Mouse (Mus musculus) liver, embryonic 11.5 days (tissue): Measurements from ENCODE around the gene Epha4. TPM values are rescaled to one million over a fixed set of nuclear protein-coding genes. Genes with fewer than 3 reads are reported as not detected.

Experiments used
- ATAC-seq: fragments of 200-750 bp; cut with Nextera tagmentation; replicated peaks from 2 replicates; pipeline ENCODE4 v1.8.0; 2017; ENCODE audit warnings: moderate number of reproducible peaks, mild to moderate bottlenecking, moderate TSS enrichment, moderate library complexity; ENCODE audit not compliant: low FRiP score
- DNase-seq: peaks from one replicate; pipeline ENCODE4 v3.0.0-alpha.2; 2017; ENCODE audit warnings: low spot score
- H3K27ac ChIP-seq: fragments of 300-500 bp; sonication (generic); 2 replicates; pipeline ENCODE4 v1.5.1; 2014; ENCODE audit warnings: mild to moderate bottlenecking, low read depth, low read length, control low read depth
- H3K27me3 ChIP-seq: fragments of 300-500 bp; sonication (generic); replicated peaks from 2 replicates; pipeline ENCODE4 v1.6.1; 2014; ENCODE audit warnings: low read length, mixed read lengths; ENCODE audit not compliant: control insufficient read depth, insufficient read depth
- H3K36me3 ChIP-seq: fragments of 300-500 bp; sonication (generic); 2 replicates; pipeline ENCODE4 v1.6.1; 2014; ENCODE audit warnings: mild to moderate bottlenecking, low read length, moderate library complexity, mixed read lengths; ENCODE audit not compliant: control insufficient read depth, insufficient read depth
- H3K4me1 ChIP-seq: fragments of 300-500 bp; sonication (generic); replicated peaks from 2 replicates; pipeline ENCODE4 v1.6.1; 2014; ENCODE audit warnings: low read length, mixed read lengths; ENCODE audit not compliant: control insufficient read depth, insufficient read depth
- H3K4me2 ChIP-seq: fragments of 300-500 bp; sonication (generic); 2 replicates; pipeline ENCODE4 v1.6.1; 2014; ENCODE audit warnings: mild to moderate bottlenecking, control low read depth, moderate library complexity
- H3K4me3 ChIP-seq: fragments of 300-500 bp; sonication (generic); 2 replicates; pipeline ENCODE4 v1.5.1; 2014; ENCODE audit warnings: low read depth, low read length, control low read depth
- H3K9ac ChIP-seq: fragments of 300-500 bp; sonication (generic); 2 replicates; pipeline ENCODE4 v1.6.1; 2014; ENCODE audit warnings: low read depth, low read length, control low read depth
- H3K9me3 ChIP-seq: fragments of 300-500 bp; sonication (generic); 2 replicates; pipeline ENCODE4 v1.6.1; 2016; ENCODE audit warnings: low read length, inconsistent platforms, mixed read lengths; ENCODE audit not compliant: control insufficient read depth
- WGBS: fragments of 180-500 bp; shearing (Covaris S2); extraction: QIAGEN DNeasy Blood & Tissue Kit; methylation state at CpG from one replicate; pipeline ENCODE4 v1.1.7; 2014; 5-methylcytosine and 5-hydroxymethylcytosine counted together
- polyA plus RNA-seq: library from polyadenylated mRNA; unstranded; fragments of >200 nt; fragmentation: Nextera tagmentation; extraction: Ambion mirVana; gene quantifications from 2 replicates; pipeline ENCODE4 v1.2.1, GENCODE M21; 2014

Gene Epha4
- polyA plus RNA-seq, result 5.6 and 6.8 TPM in 2 replicates

DNA sequence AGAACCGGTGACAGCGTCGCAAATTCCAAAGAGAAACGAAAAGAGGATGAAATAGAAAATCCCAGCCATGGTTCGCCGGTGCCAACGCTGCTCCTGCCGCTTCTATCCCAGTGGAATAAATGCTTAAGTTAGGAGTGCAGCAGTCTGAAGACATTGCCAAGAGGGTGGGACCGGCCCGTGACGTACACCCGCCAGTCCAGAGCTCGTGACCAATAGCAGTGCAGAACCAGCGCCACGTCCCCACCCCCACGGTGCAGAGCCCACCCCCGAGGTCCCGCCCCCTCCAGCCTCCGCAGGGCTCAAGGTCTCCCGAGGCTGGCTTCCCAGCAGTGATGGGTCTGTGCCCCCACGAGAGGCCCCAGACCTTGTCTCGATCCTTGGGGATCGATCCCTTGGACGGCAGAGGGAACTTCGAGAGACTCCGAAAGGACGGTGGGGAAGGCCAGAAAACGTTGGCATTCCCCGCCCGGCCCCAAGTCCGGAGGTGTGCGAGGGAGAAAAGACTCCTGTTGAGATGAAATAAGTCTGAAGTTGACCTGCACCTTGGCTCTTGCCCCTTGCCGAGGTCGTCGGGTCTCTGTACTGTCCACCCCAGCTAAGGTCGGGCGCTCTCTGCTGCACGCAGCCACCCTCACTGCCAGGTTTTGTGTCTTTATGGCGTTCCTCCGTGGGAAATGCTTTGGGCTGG is at the start of gene Epha4:
Gene Epha4 (minus strand): TSS at position 126 of the 688 bp plus-strand sequence.
- peak; percentile 87 for DNase-seq
- Histone ChIP-seq H3K27me3 (peaks cover 37% of the 10 kb centered on the region), H3K9ac (peak within 1 kb of the TSS; percentile 22; the same call in 1 of the 2 replicates), H3K4me1 (peaks cover 2% of the 10 kb centered on the region; the same call in 1 of the 2 replicates), H3K4me2 (peak within 1 kb of the TSS; percentile 89), H3K36me3 (no peaks in the 10 kb centered on the region), H3K27ac (no peak within 1 kb of the TSS; the same call in 1 of the 2 replicates), H3K9me3 (no peaks in the 10 kb centered on the region), H3K4me3 (peak within 1 kb of the TSS; percentile 62)
- peak; percentile 95 for ATAC-seq
- under 1% methylated on average over 40 of the region's 40 CpGs for WGBS

DNA sequence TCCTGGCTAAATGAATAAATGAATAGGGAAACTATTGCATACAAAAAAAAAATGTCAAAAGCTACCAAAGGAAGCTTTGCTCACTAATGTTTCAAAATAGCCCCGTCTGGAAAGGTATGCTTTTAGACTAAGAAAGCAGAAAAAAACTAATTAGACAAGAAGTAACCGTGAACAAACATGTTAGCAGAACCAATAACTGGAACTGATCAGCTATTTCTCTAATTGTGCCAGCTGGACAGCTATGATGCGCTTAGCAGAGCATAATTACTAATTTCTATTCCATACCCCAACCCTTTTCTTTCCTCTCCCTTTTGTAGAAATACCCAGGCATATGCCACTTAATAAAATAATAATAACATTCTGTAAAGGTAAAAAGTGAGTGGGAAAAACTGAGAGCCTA is 41.3 kb upstream of the Epha4 start:
- H3K4me2 ChIP-seq, result no peak overlapping the region
- no peak overlapping the region for H3K4me3 ChIP-seq
- no peaks in the 10 kb centered on the region for H3K9me3 ChIP-seq
- 77% methylated on average over 3 of the region's 3 CpGs for WGBS
- H3K27ac ChIP-seq, result no peak overlapping the region
- no peaks in the 10 kb centered on the region for H3K4me1 ChIP-seq
- ATAC-seq (no peak), DNase-seq (no peak)
- H3K36me3 ChIP-seq, result no peaks in the 10 kb centered on the region
- H3K27me3 ChIP-seq, result no peaks in the 10 kb centered on the region
- no peak overlapping the region for H3K9ac ChIP-seq

DNA sequence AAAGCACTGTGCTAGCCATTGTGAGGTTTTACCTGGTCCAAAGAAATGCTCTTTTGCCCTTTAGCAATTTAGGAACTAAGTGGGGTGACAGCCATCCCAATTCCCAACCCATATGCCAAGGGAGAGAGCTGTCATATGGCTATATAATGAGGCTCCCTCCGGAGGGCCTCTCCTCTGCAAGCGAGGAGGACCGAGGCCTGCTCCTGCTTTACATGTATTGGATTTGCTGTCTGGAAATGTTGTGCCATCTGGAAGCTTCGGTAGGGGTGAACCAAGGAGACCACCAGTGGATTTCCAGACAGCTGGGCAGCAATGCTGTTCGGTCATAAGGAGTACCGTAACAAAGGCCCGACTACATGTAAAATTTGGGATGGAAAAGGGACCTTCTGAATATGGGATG is 37.0 kb upstream of the Epha4 start:
- WGBS, result 87% methylated on average over 7 of the region's 7 CpGs
- ATAC-seq, result no peak
- no peaks in the 10 kb centered on the region for H3K36me3 ChIP-seq

DNA sequence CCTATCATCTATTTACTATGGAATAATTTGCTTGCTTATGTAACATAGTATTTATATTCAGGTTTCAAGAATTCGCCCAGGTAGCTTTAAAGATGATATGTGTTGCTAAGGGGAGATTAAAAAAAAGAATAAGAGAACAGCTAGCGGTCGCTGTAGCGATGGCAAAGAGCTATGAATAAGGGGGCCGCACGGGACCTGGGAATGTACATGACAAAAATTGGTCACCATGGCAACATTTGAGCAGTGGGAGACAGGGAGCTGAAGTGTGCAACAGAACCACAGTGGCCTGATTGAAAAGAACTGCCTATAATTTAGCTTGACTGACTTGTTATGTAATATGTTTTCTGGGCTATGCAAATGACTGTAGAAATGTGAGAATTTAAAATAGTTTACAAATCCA is 30.8 kb upstream of the Epha4 start:
- H3K4me2 ChIP-seq, result no peak overlapping the region
- ATAC-seq (no peak), DNase-seq (no peak)
- H3K27me3 ChIP-seq, result no peaks in the 10 kb centered on the region
- no peaks in the 10 kb centered on the region for H3K36me3 ChIP-seq
- no peak overlapping the region for H3K4me3 ChIP-seq
- 83% methylated on average over 6 of the region's 6 CpGs for WGBS
- no peak overlapping the region for H3K27ac ChIP-seq
- no peaks in the 10 kb centered on the region for H3K9me3 ChIP-seq
- H3K4me1 ChIP-seq, result no peaks in the 10 kb centered on the region
- no peak overlapping the region for H3K9ac ChIP-seq

More for the DNA sequence above, 37.0 kb upstream of the Epha4 start:
- Histone ChIP-seq H3K9me3 (no peaks in the 10 kb centered on the region), H3K27ac (no peak overlapping the region), H3K27me3 (no peaks in the 10 kb centered on the region), H3K4me2 (no peak overlapping the region), H3K4me3 (no peak overlapping the region), H3K4me1 (no peaks in the 10 kb centered on the region), H3K9ac (no peak overlapping the region)
- no peak for DNase-seq

DNA sequence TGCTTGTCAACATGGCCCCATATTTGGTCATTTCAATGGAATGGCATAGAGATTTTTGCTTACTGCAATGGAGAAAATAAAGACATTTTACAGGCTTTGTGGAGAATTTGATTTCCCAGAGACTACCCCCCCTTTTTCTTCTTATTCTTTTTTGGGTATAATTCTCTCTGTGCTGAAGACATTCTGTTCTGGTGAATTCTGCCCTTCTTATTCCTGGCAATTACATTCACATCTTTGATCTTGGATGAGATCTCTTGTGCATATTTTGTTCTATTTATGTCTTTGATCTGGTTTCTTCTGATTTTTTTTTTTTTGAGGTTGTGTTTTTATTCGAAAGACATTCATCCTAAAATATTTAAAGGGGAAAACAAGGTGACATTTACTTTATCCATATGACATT is 30.1 kb upstream of the Epha4 start:
- Histone ChIP-seq H3K4me1 (no peaks in the 10 kb centered on the region), H3K9me3 (no peaks in the 10 kb centered on the region), H3K27ac (no peak overlapping the region), H3K27me3 (no peaks in the 10 kb centered on the region), H3K4me3 (no peak overlapping the region), H3K36me3 (no peaks in the 10 kb centered on the region), H3K4me2 (no peak overlapping the region), H3K9ac (no peak overlapping the region)
- ATAC-seq (no peak), DNase-seq (no peak)
- 85% methylated on average over 1 of the region's 1 CpGs for WGBS

DNA sequence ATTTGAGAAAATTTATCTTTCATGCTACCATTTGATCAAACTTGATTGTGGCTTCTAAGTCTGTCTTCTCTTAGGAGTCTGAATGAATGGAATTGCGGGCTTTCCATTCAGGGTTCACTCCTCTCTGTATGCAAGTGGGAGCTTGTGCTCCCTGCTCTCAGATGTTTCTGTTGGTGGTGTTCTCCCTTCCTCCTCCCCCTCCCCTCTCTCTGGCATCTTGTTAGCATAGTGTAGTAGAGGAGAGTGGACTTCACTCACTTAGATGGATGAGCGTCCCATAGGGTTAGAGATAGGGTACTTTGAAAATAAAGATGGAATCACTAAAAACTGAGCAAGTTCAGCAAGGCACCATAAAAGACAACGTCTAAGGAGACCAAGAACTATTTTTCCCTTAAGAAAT is 29.4 kb upstream of the Epha4 start:
- 32% methylated on average over 3 of the region's 3 CpGs for WGBS
- Histone ChIP-seq H3K9me3 (no peaks in the 10 kb centered on the region), H3K9ac (no peak overlapping the region), H3K4me2 (no peak overlapping the region), H3K4me1 (no peaks in the 10 kb centered on the region), H3K27me3 (no peaks in the 10 kb centered on the region), H3K36me3 (no peaks in the 10 kb centered on the region), H3K27ac (no peak overlapping the region), H3K4me3 (no peak overlapping the region)
- no peak for ATAC-seq
- DNase-seq, result no peak

DNA sequence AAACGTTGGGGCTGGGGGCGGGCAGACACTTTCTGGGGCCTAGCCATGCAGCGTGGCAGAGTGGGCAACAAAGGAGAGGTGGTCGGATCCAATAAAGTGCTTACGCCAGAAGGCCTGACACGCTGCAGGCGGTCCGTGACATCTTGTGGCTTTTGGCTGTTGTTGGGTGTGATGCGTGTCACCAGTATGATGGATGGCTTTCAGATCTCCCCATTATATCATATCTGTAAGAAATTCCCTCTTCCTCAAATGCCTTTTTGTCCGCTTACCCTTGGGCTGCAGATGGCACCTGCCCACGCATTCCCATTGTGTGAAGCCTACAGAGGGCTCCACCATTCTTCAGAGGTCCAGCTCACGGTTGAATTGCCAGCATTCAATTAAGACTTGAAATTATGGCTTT is 25.1 kb upstream of the Epha4 start:
- H3K4me2 ChIP-seq, result no peak overlapping the region
- 82% methylated on average over 12 of the region's 12 CpGs for WGBS
- no peaks in the 10 kb centered on the region for H3K27me3 ChIP-seq
- H3K9me3 ChIP-seq, result no peaks in the 10 kb centered on the region
- H3K27ac ChIP-seq, result no peak overlapping the region
- ATAC-seq (no peak), DNase-seq (no peak)
- H3K9ac ChIP-seq, result no peak overlapping the region
- H3K36me3 ChIP-seq, result no peaks in the 10 kb centered on the region
- H3K4me3 ChIP-seq, result no peak overlapping the region
- H3K4me1 ChIP-seq, result no peaks in the 10 kb centered on the region

DNA sequence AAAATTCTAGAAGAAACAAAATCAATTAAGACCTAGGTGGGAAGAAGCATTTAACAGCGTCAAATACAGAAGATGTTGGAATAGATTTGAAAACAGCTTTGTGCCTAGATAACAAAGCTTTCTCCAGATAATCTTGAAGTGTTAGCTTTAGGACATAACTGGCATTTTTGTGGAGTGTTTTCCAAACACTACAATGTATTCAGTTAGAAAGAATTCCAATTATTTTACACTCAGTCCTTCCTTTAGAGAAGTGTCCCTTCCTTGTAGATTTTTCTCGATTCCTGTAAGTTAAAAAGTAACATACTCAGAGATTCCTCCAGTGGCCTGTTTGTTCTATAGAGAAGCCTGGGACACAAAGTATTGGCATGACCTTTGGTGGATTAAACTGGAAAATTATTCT is 23.7 kb upstream of the Epha4 start:
- Histone ChIP-seq H3K36me3 (no peaks in the 10 kb centered on the region), H3K9me3 (no peaks in the 10 kb centered on the region), H3K27ac (no peak overlapping the region), H3K9ac (no peak overlapping the region), H3K4me1 (no peaks in the 10 kb centered on the region), H3K4me2 (no peak overlapping the region), H3K27me3 (no peaks in the 10 kb centered on the region), H3K4me3 (no peak overlapping the region)
- no peak for DNase-seq
- no peak for ATAC-seq
- 48% methylated on average over 2 of the region's 2 CpGs for WGBS

DNA sequence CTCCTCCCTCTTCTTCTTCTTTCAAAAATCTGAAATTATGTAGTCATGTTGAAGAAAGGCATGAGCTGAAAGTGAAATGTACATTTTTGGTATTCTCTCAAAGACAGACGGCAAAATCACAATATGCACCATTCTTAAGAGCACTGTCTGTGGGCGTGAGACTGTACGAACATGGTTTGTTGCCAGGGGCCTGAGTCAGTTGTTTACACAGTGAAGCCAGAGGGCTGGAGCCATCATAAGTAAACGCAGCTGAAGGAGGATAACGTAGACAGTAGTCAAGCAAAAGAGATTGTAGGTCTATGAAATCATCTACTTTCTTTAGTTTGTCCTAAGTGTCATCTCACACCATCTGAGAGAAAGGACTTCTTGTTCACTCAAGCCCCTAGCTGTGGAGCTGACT is 21.0 kb upstream of the Epha4 start:
- no peak overlapping the region for H3K4me2 ChIP-seq
- H3K9me3 ChIP-seq, result no peaks in the 10 kb centered on the region
- H3K9ac ChIP-seq, result no peak overlapping the region
- 73% methylated on average over 5 of the region's 5 CpGs for WGBS
- no peaks in the 10 kb centered on the region; the same call in 1 of the 2 replicates for H3K27me3 ChIP-seq
- no peak overlapping the region for H3K4me3 ChIP-seq
- no peaks in the 10 kb centered on the region for H3K4me1 ChIP-seq
- H3K36me3 ChIP-seq, result no peaks in the 10 kb centered on the region
- no peak for ATAC-seq
- no peak overlapping the region for H3K27ac ChIP-seq
- DNase-seq, result no peak
